Mouse (Mus musculus) fat pad, adult 2 months (tissue): Measurements from ENCODE around the gene Itga4.

Experiments used
- DNase-seq: peaks from one replicate; pipeline ENCODE4 v3.0.0-alpha.2; 2011; ENCODE audit warnings: low read depth, low spot score; ENCODE audit errors: extremely low read depth

Gene Itga4

GRCm38 (mm10) chr2:79351179-79352099, 96.2 kb downstream of the Itga4 start:
- no peak for DNase-seq

- no peak for DNase-seq
Observed at GRCm38 (mm10) chr2:79352100-79352802, 97.0 kb downstream of the Itga4 start.

- DNase-seq, result no peak
Observed at GRCm38 (mm10) chr2:79354773-79355172, 99.5 kb downstream of the Itga4 start.

GRCm38 (mm10) chr2:79357835-79358234, 102.6 kb downstream of the Itga4 start:
- no peak for DNase-seq

GRCm38 (mm10) chr2:79362029-79362428, 106.8 kb downstream of the Itga4 start:
- DNase-seq, result no peak

GRCm38 (mm10) chr2:79363920-79364319, 108.7 kb downstream of the Itga4 start:
- no peak for DNase-seq

- DNase-seq, result no peak
Observed at GRCm38 (mm10) chr2:79367451-79368450, 112.5 kb downstream of the Itga4 start.

- DNase-seq, result no peak
Observed at GRCm38 (mm10) chr2:79368661-79369060, 113.4 kb downstream of the Itga4 start.

GRCm38 (mm10) chr2:79369061-79369524, 113.9 kb downstream of the Itga4 start:
- no peak for DNase-seq

GRCm38 (mm10) chr2:79369905-79370304, 114.7 kb downstream of the Itga4 start:
- DNase-seq, result no peak

GRCm38 (mm10) chr2:79370711-79371312, 115.6 kb downstream of the Itga4 start:
- no peak for DNase-seq

- DNase-seq, result no peak
Observed at GRCm38 (mm10) chr2:79371326-79372153, 116.3 kb downstream of the Itga4 start.

- DNase-seq, result no peak
Observed at GRCm38 (mm10) chr2:79372154-79372467, 116.9 kb downstream of the Itga4 start.

GRCm38 (mm10) chr2:79372486-79373200, 117.4 kb downstream of the Itga4 start:
- DNase-seq, result no peak

- DNase-seq, result no peak
Observed at GRCm38 (mm10) chr2:79378346-79379086, 123.3 kb downstream of the Itga4 start.

- no peak for DNase-seq
Observed at GRCm38 (mm10) chr2:79379087-79380041, 124.1 kb downstream of the Itga4 start.
